In the genomic region with DNA sequence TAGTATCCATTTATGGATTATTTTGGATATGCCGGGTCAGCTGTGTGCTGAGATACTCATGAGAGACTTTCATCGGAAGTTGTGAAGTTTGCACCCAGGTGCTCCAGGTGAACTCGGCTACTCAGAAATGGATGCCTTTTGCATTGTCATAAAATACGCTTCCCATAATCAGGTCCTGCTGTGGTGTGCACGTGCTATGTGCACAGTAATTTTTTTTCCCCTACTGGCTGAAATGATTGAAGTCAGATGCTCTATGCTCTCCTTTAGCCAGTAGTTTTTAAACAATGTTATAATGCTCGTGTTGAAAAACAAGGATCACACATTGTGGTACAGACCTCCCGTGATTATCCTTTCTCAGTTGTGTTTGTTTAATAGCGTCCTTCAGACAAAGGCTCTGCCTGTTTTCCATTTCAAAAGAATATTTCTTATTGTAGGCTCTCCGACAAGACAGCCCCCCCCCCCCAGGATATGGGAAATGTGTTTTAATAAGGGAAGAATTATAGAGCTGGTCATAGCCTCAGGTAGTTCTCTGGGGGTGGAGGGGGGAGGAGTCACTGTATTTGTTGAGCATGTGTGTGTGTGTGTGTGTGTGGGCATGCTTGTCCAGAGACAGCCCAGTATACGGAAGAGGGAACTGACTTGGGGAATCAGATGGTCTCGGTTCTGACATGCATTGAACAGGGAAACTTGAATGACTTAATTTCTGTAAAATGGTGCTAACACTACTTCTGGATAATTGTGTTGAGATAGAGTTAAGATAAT, we compare ENCODE assay signal across 25 mouse cellular contexts. TPM values are rescaled to one million over a fixed set of nuclear protein-coding genes. Genes with fewer than 3 reads are reported as not detected.
"Had no signal": no experiment of that assay in that cellular context is flagged by ENCODE, and none has a peak within 500 bp of the region (broad histone marks: within the 10 kb centered on the region; RNA-seq: fewer than 3 reads in every experiment).

No protein-coding gene starts in this region.

- H3K36me3 ChIP-seq: kidney, embryonic 15.5 days; liver, embryonic 13.5 days; neural tube, embryonic 12.5 days; neural tube, embryonic 15.5 days had no signal

- H3K4me1 ChIP-seq: liver, embryonic 13.5 days; neural tube, embryonic 15.5 days had no signal

- H3K27me3 ChIP-seq: kidney, embryonic 15.5 days; liver, embryonic 13.5 days; neural tube, embryonic 12.5 days; neural tube, embryonic 15.5 days had no signal

- H3K4me2 ChIP-seq: kidney, embryonic 15.5 days; liver, embryonic 13.5 days; neural tube, embryonic 12.5 days; neural tube, embryonic 15.5 days had no signal

- H3K9me3 ChIP-seq: kidney, embryonic 15.5 days; liver, embryonic 13.5 days; neural tube, embryonic 12.5 days; neural tube, embryonic 15.5 days had no signal

- H3K27ac ChIP-seq: kidney, embryonic 15.5 days; left cerebral cortex, adult 2 months; liver, embryonic 13.5 days; neural tube, embryonic 12.5 days; neural tube, embryonic 15.5 days; stomach, postnatal 0 days had no signal

- H3K9ac ChIP-seq: kidney, embryonic 15.5 days; liver, embryonic 13.5 days; neural tube, embryonic 12.5 days; neural tube, embryonic 15.5 days had no signal

- DNase-seq: kidney, adult 8-10 months; kidney, postnatal 10 days; kidney, postnatal 36 days; layer of hippocampus, postnatal 36 days; liver, embryonic 13.5 days; lung, adult 2 months; lung, postnatal 14 days; lung, postnatal 4 days; midbrain, embryonic 14.5 days; right cerebral cortex, adult 18-20 months; right cerebral cortex, postnatal 14 days; right cerebral cortex, postnatal 4 days; thymus, adult 2 months; thymus, postnatal 14 days; thymus, postnatal 4 days had no signal

- H3K4me3 ChIP-seq: kidney, embryonic 15.5 days; left cerebral cortex, adult 2 months; liver, embryonic 13.5 days; neural tube, embryonic 12.5 days; neural tube, embryonic 15.5 days had no signal

RNA-seq across cellular contexts. Expression of a gene that starts 16.3 kb away (rescaled TPM):
- polyA plus RNA-seq: limb, embryonic 14.5 days; liver, adult 2 months; liver, embryonic 13.5 days; liver, embryonic 16.5 days; lung, adult 2 months; lung, embryonic 16.5 days; stomach, embryonic 14.5 days; stomach, postnatal 0 days; thymus, adult 2 months had no signal
